Mouse (Mus musculus) liver (tissue): ENCODE measurements around the gene Rpl3l.
A peak's percentile ranks its signal among the peaks of the same experiment; 100 is the strongest.
"Not testable (repeated sequence)": the region's sequence is repeated elsewhere in the genome, so short reads cannot be mapped to it uniquely, and the experiment has no call there.

Experiments
- DNase-seq: peaks from one replicate; pipeline ENCODE4 v3.0.0-alpha.2; 2020; ENCODE audit warnings: mixed read lengths

The Rpl3l gene

GRCm38 (mm10) chr17:24720616-24721015 is 7.0 kb upstream of the Rpl3l start:
- DNase-seq, result not testable (repeated sequence)

DNA sequence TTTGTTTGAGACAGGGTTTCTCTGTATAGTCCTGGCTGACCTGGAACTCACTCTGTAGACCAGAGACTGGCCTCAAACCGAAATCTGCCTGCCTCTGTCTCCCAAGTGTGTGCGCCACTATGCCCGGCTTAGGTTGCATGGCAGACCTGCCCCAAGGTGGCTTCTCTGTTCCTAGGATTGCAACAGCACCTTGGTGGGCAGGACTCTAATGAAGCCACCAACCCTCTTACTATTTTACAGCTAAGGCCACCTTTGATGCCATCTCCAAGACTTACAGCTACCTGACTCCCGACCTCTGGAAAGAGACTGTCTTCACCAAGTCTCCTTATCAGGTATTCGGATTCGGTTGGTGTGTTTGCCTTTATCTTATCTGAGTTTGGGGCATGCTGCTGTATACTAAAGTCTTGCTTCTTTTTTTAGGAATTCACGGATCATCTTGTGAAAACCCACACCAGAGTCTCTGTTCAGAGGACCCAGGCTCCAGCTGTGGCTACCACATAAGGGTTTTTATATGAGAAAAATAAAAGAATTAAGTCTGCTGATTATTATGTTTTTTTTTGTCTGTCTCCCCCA is 6.2 kb upstream of the Rpl3l start:
- DNase-seq, result not testable (repeated sequence)

GRCm38 (mm10) chr17:24722220-24722924 is 5.2 kb upstream of the Rpl3l start:
- DNase-seq, result peak; percentile 26

DNA sequence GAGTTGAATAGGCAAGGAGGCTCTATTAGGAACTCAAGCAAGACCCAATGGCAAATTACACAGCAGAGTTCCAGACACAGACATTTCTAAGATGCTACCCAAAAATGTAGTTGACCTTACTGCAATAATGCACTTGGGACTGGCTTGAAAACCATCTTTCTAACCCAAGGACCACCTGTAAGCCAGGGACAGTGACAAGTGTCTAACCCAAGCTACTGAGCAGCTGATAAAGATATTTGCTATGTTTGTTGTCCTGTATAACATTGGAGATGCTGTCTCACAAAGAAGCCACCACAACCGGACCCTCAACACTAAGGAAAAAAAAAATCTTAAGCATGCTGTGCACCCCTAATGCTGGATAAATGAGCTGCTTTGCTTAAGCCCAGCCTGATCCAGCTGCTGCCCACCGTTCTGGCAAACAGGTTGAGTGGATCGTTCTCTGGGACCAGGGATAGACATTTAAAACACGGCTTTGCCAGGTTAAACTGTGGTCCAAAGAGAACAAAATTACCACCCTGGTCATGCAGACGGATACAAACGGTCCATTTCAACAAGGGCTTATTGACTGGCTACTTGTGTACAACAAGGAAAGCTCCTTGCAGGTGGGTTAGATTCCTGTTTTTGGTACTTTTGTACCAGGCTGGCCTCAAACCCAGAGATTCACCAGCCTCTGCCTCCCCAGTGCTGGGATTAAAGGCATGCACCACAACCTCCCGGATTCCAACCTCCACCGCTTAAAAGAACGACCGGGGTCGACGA is 4.3 kb upstream of the Rpl3l start:
- DNase-seq, result no peak

- DNase-seq, result peak; percentile 73
Measured at GRCm38 (mm10) chr17:24723881-24724180, 3.8 kb upstream of the Rpl3l start.

GRCm38 (mm10) chr17:24724184-24724583 is 3.4 kb upstream of the Rpl3l start, which contains the start of gene Ndufb10:
Gene Ndufb10, minus strand, starts transcription at chr17:24724478.
- peak; percentile 98 for DNase-seq

- DNase-seq, result no peak
Measured at GRCm38 (mm10) chr17:24725637-24726390, 1.8 kb upstream of the Rpl3l start.

DNA sequence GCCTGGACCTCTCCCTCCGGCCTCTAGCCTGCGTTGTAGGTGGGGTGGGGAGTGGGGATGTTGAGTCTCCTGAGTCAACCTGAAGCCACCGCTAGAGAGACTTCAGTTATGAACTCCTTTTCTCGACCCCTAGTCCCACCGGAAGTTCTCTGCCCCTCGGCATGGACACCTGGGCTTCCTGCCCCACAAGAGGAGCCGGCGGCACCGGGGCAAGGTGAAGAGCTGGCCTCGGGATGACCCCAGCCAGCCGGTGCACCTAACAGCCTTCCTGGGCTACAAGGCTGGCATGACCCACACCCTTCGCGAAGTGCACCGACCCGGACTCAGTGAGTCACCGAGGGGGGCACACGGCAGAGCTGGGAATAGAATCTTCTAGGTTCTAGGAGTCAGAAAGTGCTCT is 564 bp downstream of the Rpl3l start:
- no peak for DNase-seq

DNA sequence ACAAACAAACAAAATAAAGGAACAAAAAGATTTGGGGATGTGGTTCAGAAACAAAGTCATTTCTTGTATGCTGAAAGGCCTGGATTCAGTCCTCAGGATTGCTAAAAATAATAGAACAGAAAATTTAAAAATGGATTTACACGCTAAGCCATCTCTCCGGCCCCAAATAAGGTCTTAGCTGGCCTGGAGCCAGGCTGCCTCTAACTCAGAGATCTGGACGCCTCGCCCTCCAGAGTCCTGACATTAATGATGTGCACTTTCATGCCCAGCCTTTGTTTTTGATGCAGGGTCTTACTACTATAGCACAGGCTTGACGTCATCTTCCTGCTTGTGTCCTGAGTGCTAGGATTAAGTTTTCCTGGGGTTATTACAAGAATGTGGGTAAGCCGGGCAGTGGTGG is 1.4 kb downstream of the Rpl3l start:
- DNase-seq, result no peak

DNA sequence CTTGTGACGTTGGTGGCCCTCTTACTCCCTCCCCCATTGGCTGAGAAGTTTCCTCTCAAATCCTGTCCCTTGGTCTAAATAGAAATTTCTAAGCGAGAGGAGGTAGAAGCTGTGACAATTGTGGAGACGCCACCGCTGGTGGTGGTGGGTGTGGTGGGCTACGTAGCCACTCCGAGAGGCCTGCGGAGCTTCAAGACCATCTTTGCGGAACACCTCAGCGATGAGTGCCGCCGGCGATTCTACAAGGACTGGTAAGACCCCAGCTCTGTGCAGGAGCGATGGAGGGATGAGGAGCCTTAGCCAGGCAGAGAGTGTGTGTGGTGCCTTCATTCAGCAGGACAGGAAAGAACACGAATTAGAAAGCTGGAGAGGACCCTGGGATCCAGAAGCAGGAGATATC is 3.2 kb downstream of the Rpl3l start:
- no peak for DNase-seq

GRCm38 (mm10) chr17:24732233-24732935 is 4.8 kb downstream of the Rpl3l start:
- no peak for DNase-seq

DNA sequence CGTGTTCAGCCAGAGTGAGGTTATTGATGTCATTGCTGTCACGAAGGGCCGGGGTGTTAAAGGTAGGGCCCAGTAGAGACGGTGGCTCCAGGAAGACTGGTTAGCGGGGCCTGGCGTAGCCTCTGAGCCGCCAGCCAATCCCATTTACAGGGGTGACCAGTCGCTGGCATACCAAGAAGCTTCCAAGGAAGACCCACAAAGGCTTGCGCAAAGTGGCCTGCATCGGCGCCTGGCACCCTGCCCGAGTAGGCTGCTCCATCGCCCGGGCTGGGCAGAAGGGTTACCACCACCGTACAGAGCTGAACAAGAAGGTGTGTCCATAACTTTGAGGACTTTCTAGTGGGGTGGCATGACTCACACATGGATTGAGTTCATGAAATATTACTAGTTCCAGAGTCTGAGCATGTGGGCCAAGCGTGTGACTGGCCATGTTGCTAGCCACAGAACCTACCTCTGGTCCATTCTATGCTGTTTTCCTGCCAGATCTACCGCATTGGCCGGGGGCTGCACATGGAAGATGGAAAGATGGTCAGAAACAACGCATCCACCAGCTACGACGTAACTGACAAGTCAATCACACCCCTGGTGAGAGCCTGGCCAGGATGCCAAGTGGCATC is 5.9 kb downstream of the Rpl3l start:
- DNase-seq, result no peak

DNA sequence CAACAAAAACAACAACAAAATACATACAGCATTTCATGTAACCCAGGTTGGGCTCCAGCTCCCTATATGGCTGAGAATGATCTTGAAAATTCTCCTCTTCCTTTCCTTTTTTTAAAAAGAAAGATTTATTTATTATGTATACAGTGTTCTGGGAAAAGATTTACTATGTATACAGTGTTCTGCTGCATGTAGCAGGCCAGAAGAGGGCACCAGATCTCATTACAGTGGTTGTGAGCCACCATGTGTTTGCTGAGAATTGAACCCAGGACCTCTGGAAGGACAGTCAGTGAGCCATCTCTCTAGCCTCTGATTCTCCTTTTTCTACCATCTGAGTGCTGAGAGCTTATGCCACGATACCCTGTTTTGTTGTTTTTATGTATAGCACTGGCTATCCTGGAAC is 6.9 kb downstream of the Rpl3l start:
- DNase-seq, result no peak

GRCm38 (mm10) chr17:24735446-24735845 is 7.8 kb downstream of the Rpl3l start:
- DNase-seq, result no peak

GRCm38 (mm10) chr17:24736330-24737051 is 8.9 kb downstream of the Rpl3l start, which contains the start of gene Msrb1:
Gene Msrb1, plus strand, starts transcription at chr17:24736642.
- peak; percentile 100 for DNase-seq

DNA sequence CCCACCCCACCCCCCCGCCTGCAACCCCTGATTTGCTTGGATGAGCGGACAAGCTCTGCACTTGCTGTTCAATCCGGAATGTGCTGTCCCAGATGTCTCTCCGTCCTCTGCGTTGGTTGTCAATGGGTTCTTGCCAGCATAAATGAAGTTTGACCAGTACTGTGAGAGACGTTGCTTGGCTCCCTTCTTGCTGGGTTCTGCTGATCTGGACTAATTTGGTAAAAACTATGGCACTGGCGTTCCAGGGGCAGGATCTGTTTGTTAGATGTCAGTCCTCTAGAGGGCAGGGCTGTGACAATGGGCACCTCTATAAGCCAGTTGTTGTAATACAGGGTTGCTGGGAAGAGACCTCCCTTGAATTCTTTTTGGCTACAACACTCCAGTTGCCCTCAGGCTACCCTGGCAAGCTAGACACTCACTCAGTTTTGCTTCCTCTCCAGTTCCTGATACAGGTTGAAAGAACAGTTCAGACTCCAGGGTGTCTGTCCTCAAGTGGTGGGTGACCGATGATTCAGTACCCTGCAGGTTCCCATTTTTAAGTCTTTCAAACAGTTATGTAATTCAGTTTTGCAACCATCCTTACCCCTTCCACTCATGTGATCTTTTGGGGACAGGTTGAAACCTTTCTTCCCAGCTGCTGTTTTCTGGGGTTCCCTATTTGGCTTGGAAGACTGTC is 9.7 kb downstream of the Rpl3l start:
- DNase-seq, result no peak

DNA sequence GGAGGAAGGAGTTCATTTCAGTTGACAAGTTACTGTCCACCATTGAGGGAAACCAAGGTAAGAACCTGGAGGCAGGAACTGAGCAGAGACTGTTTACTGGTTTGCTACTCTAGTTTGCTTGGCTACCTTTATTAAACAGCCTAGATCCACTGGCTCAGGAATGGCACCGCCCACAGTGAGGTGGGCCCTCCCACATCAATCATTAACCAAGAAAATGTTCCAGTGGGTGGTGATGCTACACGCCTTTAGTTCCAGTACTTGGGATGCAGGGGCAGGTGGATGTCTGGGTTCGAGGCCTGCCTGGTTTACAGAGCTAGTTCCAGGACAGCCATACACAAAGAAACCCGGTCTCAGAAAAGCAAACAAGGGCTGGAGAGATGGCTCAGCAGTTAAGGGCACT is 10.6 kb downstream of the Rpl3l start:
- no peak for DNase-seq

GRCm38 (mm10) chr17:24739926-24740325 is 12.3 kb downstream of the Rpl3l start:
- no peak for DNase-seq

- DNase-seq, result no peak
Measured at GRCm38 (mm10) chr17:24742307-24742706, 14.7 kb downstream of the Rpl3l start.

DNA sequence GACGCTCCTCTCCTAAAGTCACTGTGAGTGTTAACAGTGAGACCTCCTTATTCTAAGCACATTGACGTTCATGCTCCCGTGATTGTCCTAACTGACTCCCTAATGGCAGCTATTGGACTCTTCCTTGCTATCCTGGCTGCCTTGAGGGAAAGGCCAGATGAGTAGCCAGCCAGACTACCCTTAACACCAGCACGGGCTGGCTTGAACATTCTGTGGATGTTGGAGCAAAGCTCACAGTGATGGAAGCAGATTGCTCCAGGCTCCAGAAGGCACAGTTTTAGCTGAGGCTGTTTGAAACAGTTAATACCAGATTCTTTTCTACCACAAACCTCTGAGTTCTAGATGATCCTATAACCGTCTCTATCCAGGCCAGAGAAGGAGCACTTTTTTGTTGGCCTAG is 16.3 kb downstream of the Rpl3l start:
- no peak for DNase-seq

DNA sequence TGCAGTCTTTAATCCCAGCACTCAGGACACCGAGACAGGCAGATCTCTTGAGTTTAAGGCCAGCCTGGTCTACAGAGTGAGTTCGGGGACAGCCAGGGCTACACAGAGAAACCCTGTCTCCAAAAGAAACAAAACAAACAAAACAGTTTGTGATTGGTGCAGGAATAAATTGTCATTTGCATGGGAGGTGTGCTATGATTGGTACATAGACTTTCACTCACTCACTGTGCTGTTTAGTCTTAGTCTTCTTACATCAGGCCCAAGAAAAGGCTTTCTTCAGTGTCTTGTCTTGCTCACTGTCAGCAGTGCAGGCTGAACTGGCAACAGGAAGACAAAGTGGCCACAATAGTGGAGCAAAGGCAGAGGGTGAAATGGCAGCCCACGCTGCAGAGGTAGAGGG is 16.8 kb downstream of the Rpl3l start:
- no peak for DNase-seq
